Mouse (Mus musculus) retina, embryonic 14.5 days (tissue): ENCODE data around the gene Thegl.
"Not testable (repeated sequence)": the region's sequence is repeated elsewhere in the genome, so short reads cannot be mapped to it uniquely, and the experiment has no call there.

Experiments
- DNase-seq: peaks from one replicate; pipeline ENCODE4 v3.0.0-alpha.2; 2015; ENCODE audit warnings: low spot score

The Thegl gene

DNA sequence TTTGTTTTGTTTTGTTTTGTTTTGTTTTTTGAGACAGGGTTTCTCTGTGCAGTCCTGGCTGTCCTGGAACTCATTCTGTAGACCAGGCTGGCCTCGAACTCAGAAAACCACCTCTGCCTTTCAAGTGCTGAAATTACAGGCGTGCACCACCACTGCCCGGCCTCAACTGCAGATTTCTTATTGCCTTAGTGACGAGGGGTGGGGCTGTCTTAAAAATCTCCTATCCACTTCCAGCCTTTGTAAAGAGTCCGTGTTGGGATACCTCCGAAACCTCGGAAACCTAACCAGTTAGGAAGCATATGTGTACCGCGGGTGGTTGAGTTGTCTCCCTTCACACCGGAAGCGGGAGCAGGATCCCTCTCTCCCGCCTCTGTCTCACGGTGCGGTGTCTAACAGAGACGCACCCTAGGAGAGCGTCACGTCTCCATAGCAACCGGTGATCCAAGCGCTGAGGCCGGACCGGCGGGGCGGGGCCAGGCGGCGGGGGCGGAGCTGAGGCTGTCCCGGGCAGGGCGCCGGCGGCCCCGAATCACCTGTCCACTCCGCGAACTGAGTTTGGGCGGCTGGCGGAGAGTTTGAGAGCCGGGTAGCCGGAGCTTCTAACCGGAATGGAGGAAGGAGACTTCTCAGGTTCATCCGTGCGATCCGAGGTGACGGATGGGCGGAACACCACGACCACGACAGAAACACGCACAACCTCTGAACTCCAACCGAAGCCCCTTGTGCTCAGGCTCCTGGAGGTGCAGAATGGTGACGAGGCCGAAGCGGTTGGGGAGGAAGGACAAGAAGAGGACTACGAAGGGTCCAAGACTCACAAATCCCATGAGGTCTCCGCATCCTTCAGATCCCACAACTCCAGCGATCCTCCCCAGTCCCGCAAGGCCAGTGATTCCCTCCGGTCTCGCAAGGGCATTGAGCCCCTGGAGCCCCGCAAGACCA lies at the start of gene Thegl:
Gene Thegl (plus strand): TSS at position 480 of the 939 bp plus-strand sequence.
- DNase-seq, result peak; percentile 90

DNA sequence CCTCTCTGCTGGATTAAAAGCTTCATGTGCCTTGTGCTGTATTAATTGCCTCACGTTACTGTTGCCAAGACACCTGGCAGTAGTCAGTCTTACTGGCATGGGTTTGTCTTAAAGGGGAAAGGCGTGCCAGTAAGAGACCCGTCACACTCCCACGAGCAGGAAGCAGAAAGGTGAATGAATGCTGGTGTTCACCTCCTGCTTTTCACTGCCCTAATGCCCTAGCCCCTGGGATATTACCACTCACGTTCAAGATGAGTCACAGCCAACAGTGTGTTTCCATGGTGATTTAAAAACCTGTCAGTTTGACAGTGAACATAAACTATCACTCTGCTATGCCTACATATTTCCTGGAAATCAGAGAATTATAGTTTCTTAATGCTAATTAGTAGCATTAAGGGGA lies 46.6 kb upstream of the Thegl start:
- no peak for DNase-seq

DNA sequence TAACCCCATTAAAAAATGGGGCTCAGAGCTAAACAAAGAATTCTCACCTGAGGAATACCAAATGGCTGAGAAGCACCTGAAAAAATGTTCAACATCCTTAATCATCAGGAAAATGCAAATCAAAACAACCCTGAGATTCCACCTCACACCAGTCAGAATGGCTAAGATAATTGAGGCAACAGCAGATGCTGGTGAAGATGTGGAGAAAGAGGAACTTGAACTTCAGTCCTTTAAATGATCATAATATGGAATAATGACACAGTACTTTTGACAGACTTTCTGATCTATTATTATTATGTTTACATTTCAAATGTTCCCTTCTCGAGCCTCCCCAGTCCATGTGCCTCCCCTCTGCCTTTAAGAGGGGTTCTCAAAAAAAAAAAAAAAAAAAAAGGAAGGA lies 44.7 kb upstream of the Thegl start:
- not testable (repeated sequence) for DNase-seq

DNA sequence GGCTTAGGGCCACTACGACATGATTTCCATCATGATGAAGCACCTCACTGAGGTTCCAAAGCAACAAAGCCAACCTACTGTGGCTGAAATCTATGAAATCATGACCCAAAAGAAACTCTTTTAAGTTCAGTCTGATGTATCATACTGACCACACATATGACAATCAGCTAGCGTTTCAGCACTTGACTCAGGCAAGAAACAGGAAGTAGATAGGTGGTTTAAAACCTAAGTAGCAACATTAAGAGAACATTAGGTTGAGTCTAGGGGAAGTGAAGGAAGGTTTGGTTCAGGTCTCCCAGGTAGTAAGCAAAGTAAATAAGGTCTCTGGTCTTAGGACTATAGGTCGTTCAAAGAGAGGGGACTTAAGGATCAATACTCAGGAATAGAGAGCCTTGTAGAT lies 42.3 kb upstream of the Thegl start:
- no peak for DNase-seq

DNA sequence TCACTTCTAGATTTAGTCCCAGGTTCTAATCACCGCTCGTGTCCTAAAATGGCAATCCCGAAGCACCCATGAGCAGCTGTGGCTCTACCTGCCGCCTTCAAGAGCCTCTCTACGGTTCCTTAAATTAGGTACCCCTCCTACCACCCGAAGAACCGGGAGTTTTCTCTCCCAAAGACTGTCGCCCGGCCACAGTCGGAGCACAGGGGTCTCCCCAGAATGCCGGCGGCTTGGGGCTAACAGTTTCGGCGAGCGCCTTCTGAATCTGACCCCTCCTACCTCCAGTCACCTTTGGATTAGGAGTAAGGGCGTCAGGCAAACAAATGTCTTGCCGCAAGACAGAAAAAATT lies 41.6 kb upstream of the Thegl start:
- DNase-seq, result no peak

DNA sequence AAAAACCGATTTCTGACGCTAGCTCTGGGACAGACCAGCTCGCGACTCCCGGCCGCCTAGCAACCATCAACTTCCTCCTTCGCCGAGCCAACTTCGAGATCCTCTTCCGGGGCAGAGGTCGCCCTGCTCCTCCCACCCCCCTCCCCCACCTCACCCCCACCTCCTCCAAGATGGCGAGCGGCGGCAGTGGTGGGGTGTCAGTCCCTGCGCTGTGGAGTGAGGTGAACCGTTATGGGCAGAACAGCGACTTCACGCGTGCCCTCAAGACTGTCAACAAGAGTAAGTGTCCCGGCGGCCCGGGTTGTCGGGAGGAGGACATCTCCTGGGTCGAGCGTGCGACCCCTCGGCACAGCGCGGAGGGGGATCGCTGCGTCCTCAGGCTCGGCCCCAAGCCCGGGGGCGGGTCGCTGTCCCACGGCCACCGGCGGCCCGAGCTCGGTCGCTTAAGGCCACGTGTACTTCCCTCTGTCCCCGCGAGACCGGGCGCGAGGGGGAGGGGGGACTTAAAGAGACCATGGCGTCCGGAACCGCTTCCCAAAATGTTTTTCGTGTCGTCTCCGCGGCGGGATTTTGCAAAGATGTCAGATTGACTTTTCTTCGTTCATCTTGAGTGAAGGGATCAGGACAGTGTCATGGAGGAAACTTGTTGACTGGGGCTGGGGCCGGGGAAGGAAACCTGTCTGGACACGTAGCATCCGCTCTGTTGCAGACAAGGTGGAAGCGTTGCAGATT lies 41.1 kb upstream of the Thegl start, which contains the start of gene Srp72:
Gene Srp72 (plus strand): TSS at position 130 of the 732 bp plus-strand sequence.
- peak; percentile 91 for DNase-seq

DNA sequence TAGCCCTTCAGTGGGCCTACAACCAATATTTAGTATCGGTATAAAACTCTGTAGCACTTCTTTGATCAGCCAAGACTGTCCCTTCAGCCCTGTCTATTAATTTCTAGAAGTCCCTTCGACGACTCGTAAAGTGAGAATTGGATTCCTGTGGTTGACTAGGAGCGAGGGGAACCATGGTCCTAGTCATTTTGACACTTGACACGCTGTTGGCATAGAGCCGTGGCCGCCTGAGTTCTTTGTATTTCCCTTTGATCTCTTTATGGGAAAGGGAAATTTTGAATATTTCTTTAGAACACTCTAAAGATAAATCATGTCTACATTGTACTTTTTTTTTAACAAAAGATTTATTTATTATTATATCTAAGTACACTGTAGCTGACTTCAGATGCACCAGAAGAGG lies 40.1 kb upstream of the Thegl start:
- no peak for DNase-seq

DNA sequence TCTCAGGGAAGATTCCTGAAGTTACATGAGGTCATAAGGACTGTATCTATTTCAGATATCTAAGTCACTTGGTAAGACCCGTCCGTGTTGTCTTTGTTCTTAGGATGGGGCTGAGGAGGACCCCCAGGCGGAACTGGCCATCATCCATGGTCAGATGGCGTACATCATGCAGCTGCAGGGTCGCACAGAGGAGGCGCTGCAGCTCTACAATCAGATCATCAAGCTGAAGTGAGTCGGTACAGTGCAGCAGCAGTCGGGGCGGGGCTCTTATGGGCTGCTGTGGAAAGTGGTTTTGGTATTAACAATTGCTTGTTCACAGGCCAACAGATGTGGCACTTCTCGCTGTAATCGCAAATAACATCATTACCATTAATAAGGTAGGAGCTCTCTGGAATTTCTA lies 31.8 kb upstream of the Thegl start:
- no peak for DNase-seq

DNA sequence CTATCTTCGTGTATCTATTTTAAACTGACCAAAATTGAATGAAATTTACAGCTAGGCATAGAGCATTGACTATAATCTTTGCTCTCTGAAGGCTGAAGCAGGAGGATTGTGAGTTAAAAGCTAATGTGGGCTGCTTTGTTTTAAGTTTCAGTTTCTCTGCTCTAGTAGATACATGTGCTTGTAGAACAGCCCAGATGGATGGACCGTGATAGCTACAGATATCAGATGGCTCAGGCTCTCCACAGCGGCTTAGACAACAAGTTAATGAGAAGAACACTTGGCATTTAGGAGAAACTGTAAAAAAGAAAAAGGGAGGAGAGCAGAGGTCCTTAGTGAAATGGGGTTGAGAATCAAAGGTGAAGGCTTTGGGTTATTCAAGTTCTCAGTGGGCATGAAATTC lies 25.0 kb upstream of the Thegl start:
- DNase-seq, result no peak

DNA sequence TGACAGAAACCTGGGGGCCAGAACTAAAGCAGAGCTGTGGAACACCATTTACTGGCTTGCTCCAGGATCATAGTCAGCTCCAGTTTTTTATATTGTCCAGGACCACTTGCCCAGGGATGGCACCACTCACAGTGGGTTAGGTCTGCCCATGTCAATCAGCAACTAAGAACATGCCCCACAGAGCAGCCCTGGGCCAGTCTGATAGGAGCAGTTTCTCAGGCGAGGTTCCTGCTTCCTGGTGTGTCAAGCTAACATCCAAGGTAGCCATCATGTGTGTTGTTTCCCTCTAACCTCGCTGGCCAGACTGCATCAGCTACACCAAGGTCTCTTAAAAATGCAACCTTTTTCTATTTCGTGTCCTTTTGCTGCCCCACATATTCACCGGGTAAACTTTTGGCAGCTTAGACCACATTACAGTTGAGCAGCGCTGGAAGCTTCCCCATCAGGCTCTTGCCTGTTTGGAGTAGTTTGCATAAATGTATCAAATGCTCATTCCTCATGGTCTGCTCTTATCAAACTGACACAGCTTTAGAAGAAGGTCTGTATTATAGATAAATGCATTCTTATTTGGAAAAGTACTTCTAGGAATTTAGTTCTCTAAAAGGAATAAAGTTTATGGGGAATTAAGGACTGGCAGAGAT lies 22.5 kb upstream of the Thegl start:
- no peak for DNase-seq

DNA sequence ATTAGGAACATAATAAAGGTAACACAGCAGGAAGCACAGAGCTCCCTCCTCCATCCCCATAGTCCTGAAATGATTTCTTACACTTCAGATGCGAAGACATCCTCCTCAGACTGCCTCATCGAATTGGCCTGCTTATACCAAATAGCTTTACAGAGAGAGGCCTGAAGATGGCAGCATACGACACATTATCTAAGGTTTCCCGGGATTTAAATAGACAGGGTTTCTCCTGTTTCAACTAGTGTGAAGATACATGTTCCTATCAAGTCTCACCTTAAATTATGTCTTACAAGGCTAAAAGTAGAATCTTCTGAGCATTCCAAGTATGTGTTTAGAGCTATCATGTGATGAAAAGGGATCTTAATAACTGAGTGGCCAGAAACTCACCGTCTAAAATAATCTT lies 17.4 kb upstream of the Thegl start:
- DNase-seq, result peak; percentile 85

DNA sequence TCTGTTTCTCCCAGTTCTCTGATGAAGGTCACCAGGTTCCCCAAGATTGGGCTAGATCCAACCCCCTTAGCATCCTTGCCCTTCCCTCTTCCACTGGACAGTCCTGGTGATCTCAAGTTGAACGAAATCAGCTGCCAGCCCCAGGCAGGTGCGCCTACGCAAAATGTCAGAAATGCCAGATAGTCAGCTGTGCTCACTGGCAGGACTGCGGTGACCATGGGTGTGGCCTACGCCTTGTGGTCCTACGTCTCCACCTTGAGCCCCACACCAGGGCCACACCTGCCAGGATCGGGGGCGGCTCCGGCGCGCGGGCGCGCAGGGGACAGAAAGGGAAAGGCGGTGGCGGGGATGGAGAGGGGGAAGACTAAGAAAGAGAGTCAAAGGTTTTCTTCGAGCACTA lies 14.6 kb upstream of the Thegl start:
- DNase-seq, result no peak

DNA sequence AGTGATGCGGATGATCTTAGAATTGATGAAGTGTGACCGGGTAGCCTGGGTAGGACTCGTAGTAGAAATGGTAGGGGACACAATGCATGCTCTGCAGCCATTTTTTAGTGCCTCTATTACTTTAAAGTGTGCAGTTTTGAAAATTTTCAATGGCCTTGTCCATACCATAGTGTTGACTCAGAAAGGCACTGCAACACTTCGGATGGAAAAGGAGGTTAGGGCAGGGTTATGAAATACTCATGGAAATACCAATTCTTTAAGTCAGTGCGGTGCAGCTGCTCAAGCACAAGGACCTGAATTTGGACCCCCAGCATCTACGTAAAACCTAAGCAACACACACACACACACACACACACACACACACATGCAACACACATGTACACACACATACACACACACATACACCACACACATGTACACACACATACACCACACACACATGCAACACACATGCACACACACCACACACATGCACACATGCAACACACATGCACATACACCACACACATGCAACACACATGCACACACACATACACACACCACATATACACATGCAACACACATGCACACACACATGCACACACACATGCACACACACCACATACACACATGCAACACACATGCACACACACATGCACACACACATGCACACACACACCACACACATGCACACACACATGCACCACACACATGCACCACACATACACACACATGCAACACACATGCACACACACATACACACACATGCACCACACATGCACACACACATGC lies 11.6 kb upstream of the Thegl start, which contains the start of gene Arl9:
Gene Arl9 (plus strand): TSS at position 5 of the 771 bp plus-strand sequence.
- DNase-seq, result no peak

DNA sequence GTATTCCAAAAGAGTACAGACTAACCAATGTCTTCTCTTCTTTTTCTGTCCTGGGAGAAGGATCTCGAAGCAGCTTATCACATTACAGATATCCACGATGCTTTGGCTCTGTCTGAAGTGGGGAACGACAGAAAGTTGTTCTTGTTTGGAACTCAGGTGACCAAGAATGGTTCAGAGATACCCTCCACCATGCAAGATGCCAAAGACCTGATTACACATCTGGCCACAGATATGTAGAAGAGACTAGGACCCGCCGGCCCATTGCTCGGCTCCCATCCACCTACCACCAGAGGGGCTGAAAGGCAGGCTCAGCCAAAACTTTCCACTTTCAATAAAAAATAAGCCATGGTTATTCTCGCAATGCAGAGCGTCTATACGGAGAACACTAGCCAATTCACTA lies 5.5 kb upstream of the Thegl start:
- DNase-seq, result no peak

DNA sequence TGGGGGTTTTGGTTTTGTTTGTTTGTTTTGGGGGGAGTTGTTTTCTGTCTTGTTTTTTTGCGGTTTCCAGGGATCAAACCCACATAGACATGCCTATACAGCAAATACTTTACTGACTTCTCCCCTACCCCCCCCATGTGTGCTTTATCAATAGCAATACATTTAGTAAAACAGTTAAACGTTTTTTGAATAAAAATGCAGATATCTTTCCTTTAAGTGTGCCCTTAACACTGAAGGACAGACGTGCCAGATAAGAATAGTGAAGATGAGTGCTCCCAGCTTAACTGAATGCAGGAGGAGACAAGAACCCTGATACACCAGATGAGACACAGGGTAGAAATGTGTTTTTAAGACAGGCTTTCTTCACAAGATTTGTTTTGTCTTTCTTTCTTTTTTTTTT lies 4.7 kb upstream of the Thegl start:
- DNase-seq, result no peak

DNA sequence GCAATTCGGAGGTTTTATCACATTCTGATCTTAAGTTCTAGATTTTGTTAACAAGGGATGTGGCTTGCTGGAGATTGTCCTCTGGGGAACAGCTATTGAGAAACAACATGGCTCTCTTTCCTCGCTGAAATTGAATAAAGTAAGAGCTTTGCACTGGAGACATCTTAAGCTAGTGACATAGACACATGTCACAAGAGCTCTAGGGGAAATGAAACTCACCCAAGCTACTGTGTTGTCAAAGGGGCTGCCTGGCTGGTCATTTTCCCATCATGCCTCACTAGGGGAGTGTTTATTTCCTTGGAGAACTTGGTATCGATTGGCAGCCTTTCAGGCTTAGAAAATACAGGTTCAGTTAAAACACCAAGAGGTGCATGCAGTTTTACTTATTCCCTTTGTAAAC lies 2.7 kb upstream of the Thegl start:
- DNase-seq, result no peak

DNA sequence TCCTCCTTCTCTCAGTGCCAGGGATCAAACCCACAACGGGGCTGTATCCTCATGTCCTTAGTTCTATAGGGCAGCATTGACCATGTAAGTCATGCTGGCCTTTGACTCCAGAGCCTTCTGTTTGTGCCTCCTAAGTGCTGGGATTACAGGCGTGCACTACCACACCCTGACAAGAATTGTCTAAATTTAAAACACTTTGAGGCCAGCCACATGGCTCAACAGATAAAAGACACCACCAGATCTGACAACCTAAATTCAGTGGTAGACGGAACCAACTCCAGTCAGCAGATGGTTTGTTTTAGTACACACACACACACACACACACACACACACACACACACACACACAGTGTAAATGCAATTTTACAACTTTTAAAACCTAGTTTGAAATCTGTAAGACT lies 12.2 kb downstream of the Thegl start:
- no peak for DNase-seq

DNA sequence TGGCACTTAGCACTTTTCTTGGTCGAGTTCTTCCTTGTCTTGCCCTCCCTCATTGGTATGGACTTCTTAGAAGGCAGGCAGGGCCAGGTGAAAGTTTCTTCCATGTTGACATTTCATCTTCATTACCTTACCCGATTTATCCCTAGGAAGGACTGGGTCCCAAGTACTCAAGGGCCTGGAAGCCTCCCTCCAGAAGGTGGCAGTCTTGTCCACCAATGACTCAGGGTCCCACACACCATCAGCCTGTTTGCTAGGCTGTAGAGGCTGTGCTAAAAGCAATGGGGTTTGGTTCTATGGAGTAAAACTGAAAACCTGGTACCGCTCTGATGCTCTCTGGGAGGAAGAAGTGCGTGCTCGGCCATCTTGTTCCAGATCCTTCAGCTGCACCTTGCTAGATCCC lies 13.9 kb downstream of the Thegl start:
- peak; percentile 50 for DNase-seq

DNA sequence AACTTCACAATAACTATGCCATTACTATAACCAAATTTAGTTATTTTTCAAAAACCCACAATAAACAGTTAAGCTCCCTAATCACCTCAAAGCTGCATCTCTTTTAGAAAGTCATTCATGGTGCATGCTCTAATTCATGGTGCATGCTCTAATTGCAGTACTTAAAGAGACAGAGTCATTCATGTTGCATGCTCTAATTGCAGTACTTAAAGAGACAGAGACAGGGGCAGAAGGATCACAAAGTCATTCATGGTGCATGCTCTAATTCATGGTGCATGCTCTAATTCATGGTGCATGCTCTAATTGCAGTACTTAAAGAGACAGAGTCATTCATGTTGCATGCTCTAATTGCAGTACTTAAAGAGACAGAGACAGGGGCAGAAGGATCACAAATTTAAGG lies 19.3 kb downstream of the Thegl start:
- peak; percentile 22 for DNase-seq

DNA sequence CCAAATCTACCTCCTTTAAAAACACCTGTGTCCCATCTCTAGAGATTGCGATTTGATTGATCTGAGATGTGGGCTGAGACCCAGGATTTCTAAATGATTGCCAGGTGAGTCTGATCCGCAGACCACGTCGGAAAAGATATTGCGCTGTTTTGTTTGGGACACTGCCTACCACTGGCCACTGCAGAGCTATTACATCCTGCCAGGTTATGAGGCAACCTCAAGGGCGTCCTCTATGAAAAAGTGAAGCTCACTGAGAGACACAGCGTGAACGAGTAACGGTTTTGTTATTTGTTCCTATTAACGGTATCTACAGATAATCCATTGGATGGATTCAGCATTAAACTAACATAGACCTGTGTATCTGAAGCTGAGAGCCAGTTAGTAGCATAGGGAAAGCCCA lies 22.6 kb downstream of the Thegl start:
- DNase-seq, result no peak

DNA sequence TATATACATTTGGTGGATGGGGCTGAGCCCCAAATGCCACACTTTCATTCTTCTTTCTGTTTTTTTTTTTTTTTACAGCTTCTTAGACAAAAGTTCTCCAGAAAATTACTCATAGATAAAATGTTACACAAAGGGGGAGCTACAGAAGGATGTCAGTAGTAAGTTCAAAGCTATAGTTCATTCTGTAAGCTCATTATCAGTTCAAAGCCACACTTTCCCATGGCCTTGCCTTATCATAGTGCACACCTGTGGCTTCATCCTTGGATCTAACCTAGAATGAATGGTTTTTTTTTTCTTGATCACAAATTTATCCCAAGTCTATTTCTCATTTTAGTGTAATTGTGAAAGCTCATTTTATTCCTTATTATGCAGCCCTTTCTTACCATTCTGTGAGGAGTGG lies 23.6 kb downstream of the Thegl start:
- DNase-seq, result no peak

DNA sequence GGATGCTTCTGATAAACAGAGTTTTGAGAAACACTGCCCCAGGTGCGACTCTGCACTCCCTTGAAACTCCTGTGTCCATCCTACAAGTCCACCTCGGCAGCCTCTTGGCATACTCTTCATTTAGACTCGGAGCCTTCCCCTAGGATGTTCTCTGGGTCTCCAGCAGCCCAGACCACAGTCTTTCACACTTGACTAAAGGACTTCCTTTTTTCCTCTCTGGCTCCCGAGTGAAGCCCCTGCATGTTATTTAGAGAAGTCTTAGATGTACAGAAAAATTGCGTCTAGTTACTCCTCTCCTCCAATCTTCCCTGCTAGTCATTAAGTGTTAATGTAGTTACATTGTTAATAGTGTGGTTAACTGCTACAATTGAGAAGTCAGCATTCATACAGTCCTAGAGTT lies 28.5 kb downstream of the Thegl start:
- DNase-seq, result no peak
